Mouse (Mus musculus) adrenal gland, postnatal 4 days (tissue): ENCODE data around the gene Ccnt2. TPM values are rescaled to one million over a fixed set of nuclear protein-coding genes. Genes with fewer than 3 reads are reported as not detected.
"Not testable (repeated sequence)": the region's sequence is repeated elsewhere in the genome, so short reads cannot be mapped to it uniquely, and the experiment has no call there.

Experiments
- DNase-seq, 2 experiments: peaks; one replicate each; pipeline ENCODE4 v3.0.0; 2021 to 2022; ENCODE audit warnings: low spot score in 2 of 2, mixed read lengths in 2 of 2
- long read RNA-seq, 2 experiments: library from polyadenylated mRNA; stranded (forward); transcript quantifications; one replicate each; pipeline ENCODE4 v2.0.0; 2021
- total RNA-seq, 2 experiments: library from RNA; stranded (reverse); gene quantifications; 2 replicates each; pipeline ENCODE4 v1.2.3; 2021

Gene Ccnt2
- 10 to 100 TPM; 54.6 to 56.3 TPM for total RNA-seq
- long read RNA-seq, experiment 1, full-length matches to known transcripts, result 7 of 14 reads
- long read RNA-seq, experiment 1, partial matches to known transcripts, result 0 of 14 reads
- long read RNA-seq, experiment 1, other reads (novel, unspliced or antisense), result 7 of 14 reads
- long read RNA-seq, experiment 2, full-length matches to known transcripts, result 8 of 32 reads
- long read RNA-seq, experiment 2, partial matches to known transcripts, result 5 of 32 reads
- long read RNA-seq, experiment 2, other reads (novel, unspliced or antisense), result 19 of 32 reads

GRCm38 (mm10) chr1:127773803-127774500 lies at the start of gene Ccnt2:
TSS of gene Ccnt2 (plus strand) at chr1:127774164.
- DNase-seq, result peak; percentile 95 to 98

GRCm38 (mm10) chr1:127729096-127729495 lies 44.9 kb upstream of the Ccnt2 start, which contains the start of gene Acmsd:
TSS of gene Acmsd (plus strand) at chr1:127729413.
- DNase-seq, result no peak

GRCm38 (mm10) chr1:127731086-127731485 lies 42.9 kb upstream of the Ccnt2 start:
- DNase-seq, result no peak

DNA sequence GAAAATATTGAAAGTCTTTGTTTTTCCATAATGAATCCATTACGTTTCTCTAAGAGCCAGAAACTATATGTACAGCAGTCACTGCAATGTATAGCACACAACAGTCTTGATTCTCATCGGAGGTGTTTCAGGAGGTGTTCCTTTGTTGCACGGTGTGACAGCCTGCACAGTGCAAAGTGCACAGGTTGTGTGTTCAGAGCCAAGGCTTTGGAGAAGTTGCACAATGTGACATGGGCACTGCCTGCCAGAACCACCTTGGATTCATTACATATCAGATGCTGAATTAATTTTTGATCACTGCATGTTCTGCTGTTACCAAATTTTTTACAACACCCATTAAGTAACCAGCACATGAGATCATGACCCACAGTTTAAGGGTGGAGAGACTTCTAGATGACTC lies 41.5 kb upstream of the Ccnt2 start:
- DNase-seq, result no peak

DNA sequence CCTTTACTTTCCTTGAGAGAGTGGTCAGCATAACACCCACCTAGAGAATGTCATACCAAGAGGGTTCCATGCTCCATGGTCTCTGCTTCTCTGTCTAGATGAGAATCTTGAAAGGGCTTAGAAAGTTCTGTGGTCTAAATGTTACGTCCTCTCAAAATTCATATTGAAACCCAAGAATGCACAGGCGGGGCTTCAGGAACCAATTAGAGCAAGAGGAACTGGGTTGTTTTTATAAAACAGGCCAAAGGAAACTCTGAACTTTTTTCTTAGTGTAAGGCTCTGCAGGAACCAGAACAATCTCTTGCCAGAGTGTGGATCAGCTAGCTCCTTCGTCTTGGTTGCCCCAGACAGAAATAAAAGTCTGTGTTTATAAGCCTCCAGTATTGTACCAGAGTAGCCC lies 41.1 kb upstream of the Ccnt2 start:
- DNase-seq, result no peak

- no peak for DNase-seq
Observed at GRCm38 (mm10) chr1:127735356-127735755, 38.6 kb upstream of the Ccnt2 start.

GRCm38 (mm10) chr1:127750401-127751102 lies 23.4 kb upstream of the Ccnt2 start:
- no peak for DNase-seq

GRCm38 (mm10) chr1:127755806-127756205 lies 18.2 kb upstream of the Ccnt2 start:
- no peak for DNase-seq

DNA sequence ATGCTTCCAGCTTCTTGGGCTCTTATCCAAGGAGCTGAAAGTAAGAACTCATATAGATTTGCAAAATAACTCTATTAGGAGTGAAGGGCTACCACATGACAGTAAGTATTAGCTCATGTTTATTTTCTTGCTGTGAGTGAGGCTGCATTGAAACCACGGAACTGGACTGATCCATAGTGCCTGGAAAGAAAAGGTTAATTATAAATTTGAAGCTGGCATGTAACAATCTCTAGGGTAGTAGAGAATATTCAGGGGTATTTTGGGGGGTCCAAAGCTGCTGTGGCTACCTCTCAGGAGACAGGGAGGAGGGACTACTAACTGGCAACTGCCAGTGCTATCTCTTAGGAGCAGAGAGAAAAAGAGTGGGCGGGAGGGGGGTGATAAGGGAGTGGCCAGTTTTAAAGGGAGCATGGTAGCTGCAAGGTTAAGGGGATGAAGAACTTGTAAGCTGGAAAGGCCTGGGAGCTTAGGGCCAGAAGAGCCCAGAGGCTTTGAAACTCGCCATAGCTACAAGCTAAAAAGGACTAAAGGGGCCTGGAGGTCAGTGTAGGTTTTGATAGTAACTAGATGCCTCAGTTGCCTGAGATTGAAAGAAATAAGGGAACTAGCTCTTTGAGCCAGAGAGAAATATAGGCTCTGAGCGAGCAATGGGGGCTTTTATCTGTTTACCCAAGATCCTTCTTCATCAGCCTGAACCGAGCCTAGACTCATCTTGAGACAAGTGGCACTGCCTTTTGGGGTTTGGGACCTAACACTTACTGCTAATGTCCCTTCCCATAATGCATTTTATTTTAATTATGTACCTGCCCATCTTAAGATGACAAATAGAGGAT lies 17.4 kb upstream of the Ccnt2 start:
- no peak for DNase-seq

DNA sequence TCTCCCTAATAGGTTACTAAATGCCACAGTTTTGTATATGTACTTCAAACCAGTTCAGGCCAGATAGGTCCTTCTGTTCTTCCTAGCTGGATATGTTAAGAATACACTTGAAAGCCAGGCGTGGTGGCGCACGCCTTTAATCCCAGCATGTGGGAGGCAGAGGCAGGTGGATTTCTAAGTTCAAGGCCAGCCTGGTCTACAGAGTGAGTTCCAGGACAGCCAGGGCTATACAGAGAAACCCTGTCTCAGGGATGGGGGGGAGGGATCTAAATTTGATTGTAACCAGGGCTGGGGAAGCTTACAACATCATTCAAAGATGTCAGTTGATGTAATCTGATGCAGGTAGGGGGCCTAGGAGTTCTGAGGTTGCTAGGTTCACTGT lies 16.8 kb upstream of the Ccnt2 start:
- DNase-seq, result not testable (repeated sequence)

- no peak for DNase-seq
Observed at GRCm38 (mm10) chr1:127765468-127765867, 8.5 kb upstream of the Ccnt2 start.

DNA sequence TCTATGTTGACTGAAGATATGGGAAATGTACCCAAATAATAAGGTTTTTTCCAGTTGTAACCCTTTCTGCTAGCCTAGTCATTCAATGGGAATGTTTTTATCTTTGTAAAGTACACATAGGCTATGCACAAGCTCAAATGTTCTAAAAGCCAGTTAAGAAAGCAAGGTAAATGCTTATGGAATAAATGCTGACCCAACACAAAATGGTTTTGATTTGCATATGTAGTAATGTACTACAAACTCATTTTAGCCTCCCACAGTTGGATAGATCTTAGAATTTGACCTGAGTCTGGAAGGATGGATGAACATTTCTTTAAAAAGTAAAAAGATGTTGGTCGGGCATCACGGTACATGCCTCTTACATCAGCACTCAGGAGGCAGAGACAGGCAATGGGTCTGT lies 7.2 kb upstream of the Ccnt2 start:
- no peak for DNase-seq

- no peak for DNase-seq
Observed at GRCm38 (mm10) chr1:127773198-127773802, 664 bp upstream of the Ccnt2 start.

- DNase-seq, result no peak
Observed at GRCm38 (mm10) chr1:127774501-127774880, 527 bp downstream of the Ccnt2 start.

DNA sequence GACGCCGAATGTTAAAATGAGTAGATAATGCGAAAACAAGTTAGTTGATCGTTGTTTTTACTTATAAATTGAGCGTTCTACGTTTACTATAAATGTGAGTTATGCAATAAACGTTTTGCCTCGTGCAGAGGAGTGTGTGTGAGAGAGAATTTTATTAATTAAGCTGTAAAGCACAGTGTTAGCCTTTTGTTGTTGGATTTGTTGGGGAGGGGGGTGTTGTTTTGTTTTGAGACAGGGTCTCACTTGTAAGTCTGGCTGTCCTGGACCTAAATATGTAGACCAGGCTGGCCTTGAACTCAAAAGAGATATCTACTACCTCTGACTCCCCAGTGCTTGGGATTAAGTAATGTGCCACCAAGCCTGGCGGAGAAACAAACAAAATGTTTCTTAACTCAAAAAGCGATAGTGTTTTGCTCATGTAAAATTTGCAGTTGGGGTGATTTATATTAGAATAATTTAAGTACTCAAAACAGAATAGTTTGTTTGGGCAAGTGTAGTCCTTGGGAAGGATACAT lies 1.3 kb downstream of the Ccnt2 start:
- no peak for DNase-seq

DNA sequence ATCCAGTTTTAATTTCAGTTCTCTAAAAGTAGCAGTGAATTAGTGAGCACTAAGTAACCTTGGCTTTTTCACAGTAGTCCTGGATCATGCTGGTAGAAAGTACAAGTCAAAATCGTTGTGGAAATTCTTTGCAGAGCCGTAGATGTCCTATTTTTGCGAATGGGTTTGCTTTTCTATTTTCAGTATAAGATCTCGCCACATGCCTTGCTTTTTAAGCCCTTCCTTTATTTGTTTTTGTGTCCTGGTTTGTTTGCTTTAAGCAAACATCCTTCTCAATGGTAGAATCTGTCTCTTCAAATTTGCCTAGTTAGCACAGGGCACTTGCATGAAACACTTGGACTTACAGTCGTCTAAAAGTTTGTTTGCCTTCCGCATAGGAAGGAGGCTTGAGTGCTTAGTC lies 2.3 kb downstream of the Ccnt2 start:
- no peak for DNase-seq

DNA sequence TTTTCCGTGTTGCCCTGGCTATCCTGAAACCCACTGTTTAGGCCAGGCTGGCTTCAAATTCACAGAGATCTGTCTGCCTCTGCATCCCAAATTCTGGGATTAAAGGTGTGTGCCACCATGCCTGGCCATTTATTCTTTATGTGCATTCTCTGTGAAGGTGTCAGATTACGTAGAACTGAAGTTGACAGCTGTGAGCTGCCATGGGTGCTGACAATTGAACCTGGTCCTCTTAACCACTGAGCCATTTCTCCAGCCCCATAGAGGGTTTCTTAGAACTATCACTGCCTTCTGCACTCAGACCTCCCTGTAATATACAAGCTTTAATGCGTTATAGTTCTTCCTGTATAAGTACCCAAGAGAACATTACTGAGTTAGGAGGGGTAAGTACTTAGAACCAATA lies 4.6 kb downstream of the Ccnt2 start:
- DNase-seq, result no peak

GRCm38 (mm10) chr1:127780142-127780541 lies 6.2 kb downstream of the Ccnt2 start:
- no peak for DNase-seq

- DNase-seq, result no peak
Observed at GRCm38 (mm10) chr1:127780849-127781248, 6.9 kb downstream of the Ccnt2 start.

- DNase-seq, result no peak
Observed at GRCm38 (mm10) chr1:127783862-127784261, 9.9 kb downstream of the Ccnt2 start.

DNA sequence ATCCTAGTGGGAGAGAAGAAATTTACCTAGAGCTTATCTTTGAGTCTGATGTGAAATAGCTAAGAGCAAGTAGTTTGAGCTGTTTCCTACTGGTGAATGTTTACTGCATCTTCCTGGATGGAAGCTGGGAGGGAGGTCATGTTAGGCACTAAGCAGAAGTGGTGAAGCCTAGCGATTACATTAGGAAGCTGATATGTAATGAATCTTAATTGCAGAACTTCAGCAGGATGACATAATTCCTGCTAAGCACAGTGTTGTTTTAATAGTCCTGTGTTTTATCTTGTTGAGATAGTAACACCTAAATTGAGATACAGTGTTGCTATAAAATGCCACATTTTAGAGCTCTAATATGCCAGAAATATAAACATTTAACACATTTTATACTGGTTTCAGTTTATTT lies 11.9 kb downstream of the Ccnt2 start:
- DNase-seq, result no peak
